Mouse (Mus musculus) MEL (cell line): Measurements from ENCODE around the gene Mapkap1. TPM values are rescaled to one million over a fixed set of nuclear protein-coding genes. Genes with fewer than 3 reads are reported as not detected.

Experiments
- DNase-seq: peaks from one replicate; pipeline ENCODE4 v3.0.0; 2011; ENCODE audit warnings: low read depth, low spot score
- H3K27ac ChIP-seq: 2 replicates; pipeline ENCODE4 v1.5.1; 2012; ENCODE audit warnings: low read depth, mild to moderate bottlenecking, control low read depth, low read length, moderate library complexity; ENCODE audit not compliant: control insufficient read depth
- H3K27me3 ChIP-seq, 2 experiments: fragments of 150-350 bp in 1 of 2; sonication (generic) in 1 of 2; 2 replicates each; pipeline ENCODE4 v1.6.1; 2012; ENCODE audit warnings: low read length in 2 of 2, mild to moderate bottlenecking in 2 of 2, improper control_type of control experiment in 1 of 2, moderate library complexity in 1 of 2; ENCODE audit not compliant: insufficient read depth in 2 of 2, control insufficient read depth in 1 of 2
- H3K36me3 ChIP-seq, 2 experiments: 2 replicates each; pipeline ENCODE4 v1.6.1; 2012 to 2014; ENCODE audit warnings: low read length in 2 of 2, improper control_type of control experiment in 1 of 2, inconsistent platforms in 1 of 2, mild to moderate bottlenecking in 1 of 2; ENCODE audit not compliant: insufficient read depth in 2 of 2, control insufficient read depth in 1 of 2
- H3K4me1 ChIP-seq, 2 experiments: fragments of 150-350 bp in 1 of 2; sonication (generic) in 1 of 2; 2 replicates each; pipeline ENCODE4 v1.6.1; 2012; ENCODE audit warnings: low read length in 2 of 2, improper control_type of control experiment in 1 of 2, mild to moderate bottlenecking in 1 of 2; ENCODE audit not compliant: insufficient read depth in 2 of 2, control insufficient read depth in 1 of 2
- H3K4me3 ChIP-seq, 2 experiments: fragments of 150-350 bp in 1 of 2; sonication (generic) in 1 of 2; 2 replicates each; pipeline ENCODE4 v1.5.1; 2012; ENCODE audit warnings: low read depth in 2 of 2, low read length in 2 of 2, mild to moderate bottlenecking in 2 of 2, moderate library complexity in 2 of 2, control low read depth in 1 of 2, improper control_type of control experiment in 1 of 2; ENCODE audit not compliant: control insufficient read depth in 1 of 2, insufficient read depth in 1 of 2
- H3K79me2 ChIP-seq: 2 replicates; pipeline ENCODE4 v1.6.1; 2012; ENCODE audit warnings: mild to moderate bottlenecking, low read length, moderate library complexity; ENCODE audit not compliant: control insufficient read depth, poor library complexity, insufficient read depth
- H3K9ac ChIP-seq: 2 replicates; pipeline ENCODE4 v1.6.1; 2012; ENCODE audit warnings: low read depth, mild to moderate bottlenecking, control low read depth, low read length, moderate library complexity; ENCODE audit not compliant: control insufficient read depth, poor library complexity, severe bottlenecking
- H3K9me3 ChIP-seq: fragments of 150-350 bp; sonication (generic); replicated peaks from 2 replicates; pipeline ENCODE4 v1.6.1; 2012; ENCODE audit warnings: mild to moderate bottlenecking, low read length, improper control_type of control experiment, moderate library complexity; ENCODE audit not compliant: insufficient read depth
- BHLHE40 ChIP-seq: IDR thresholded peaks from 2 replicates; pipeline ENCODE4 v1.6.1; 2012; ENCODE audit warnings: low read depth, mild to moderate bottlenecking, inconsistent platforms, low read length, improper control_type of control experiment, borderline replicate concordance
- CHD1 ChIP-seq: IDR thresholded peaks from 2 replicates; pipeline ENCODE4 v1.6.1; 2012; ENCODE audit warnings: low read depth, mild to moderate bottlenecking, inconsistent platforms, low read length, improper control_type of control experiment
- CHD2 ChIP-seq: IDR thresholded peaks from 2 replicates; pipeline ENCODE4 v1.6.1; 2011; ENCODE audit warnings: low read length, improper control_type of control experiment
- CTCF ChIP-seq, 3 experiments: IDR thresholded peaks in 2 of 3; conservative IDR thresholded peaks in 1 of 3; 2 replicates each; pipeline ENCODE4 v1.5.1; 2011 to 2012; ENCODE audit warnings: low read length in 3 of 3, low read depth in 2 of 3, mild to moderate bottlenecking in 2 of 3, improper control_type of control experiment in 1 of 3, inconsistent platforms in 1 of 3, mixed read lengths in 1 of 3, moderate library complexity in 1 of 3; ENCODE audit not compliant: control insufficient read depth in 1 of 3, insufficient read depth in 1 of 3, poor library complexity in 1 of 3, severe bottlenecking in 1 of 3
- ELF1 ChIP-seq: IDR thresholded peaks from 2 replicates; pipeline ENCODE4 v1.6.1; 2014; ENCODE audit warnings: low read depth, mild to moderate bottlenecking, inconsistent platforms, low read length, improper control_type of control experiment, moderate library complexity
- ETS1 ChIP-seq: IDR thresholded peaks from 2 replicates; pipeline ENCODE4 v1.6.1; 2012; ENCODE audit warnings: low read depth, mild to moderate bottlenecking, inconsistent platforms, low read length, improper control_type of control experiment, moderate library complexity
- JUND ChIP-seq: IDR thresholded peaks from 2 replicates; pipeline ENCODE4 v1.6.1; 2011; ENCODE audit warnings: low read depth, mild to moderate bottlenecking, improper control_type of control experiment, low read length
- MAZ ChIP-seq: IDR thresholded peaks from 2 replicates; pipeline ENCODE4 v1.6.1; 2012; ENCODE audit warnings: low read depth, mild to moderate bottlenecking, inconsistent platforms, low read length, improper control_type of control experiment
- MXI1 ChIP-seq: IDR thresholded peaks from 2 replicates; pipeline ENCODE4 v1.6.1; 2011; ENCODE audit warnings: mild to moderate bottlenecking, low read depth, low read length, improper control_type of control experiment
- MYB ChIP-seq: IDR thresholded peaks from 2 replicates; pipeline ENCODE4 v1.6.1; 2011; ENCODE audit warnings: mild to moderate bottlenecking, low read depth, low read length, improper control_type of control experiment
- MYC ChIP-seq: IDR thresholded peaks from 2 replicates; pipeline ENCODE4 v1.6.1; 2011; ENCODE audit warnings: low read depth, mild to moderate bottlenecking, low read length, improper control_type of control experiment, moderate library complexity
- NELFE ChIP-seq: IDR thresholded peaks from 2 replicates; pipeline ENCODE4 v1.6.1; 2011; ENCODE audit warnings: low read depth, low read length, improper control_type of control experiment
- POLR2A ChIP-seq, 2 experiments: IDR thresholded peaks; 2 replicates each; pipeline ENCODE4 v1.6.1; 2011 to 2012; ENCODE audit warnings: low read length in 2 of 2, mild to moderate bottlenecking in 2 of 2, control low read depth in 1 of 2, improper control_type of control experiment in 1 of 2, low read depth in 1 of 2, moderate library complexity in 1 of 2; ENCODE audit not compliant: control insufficient read depth in 1 of 2, insufficient read depth in 1 of 2, poor library complexity in 1 of 2
- POLR2AphosphoS2 ChIP-seq: IDR thresholded peaks from 2 replicates; pipeline ENCODE4 v1.6.1; 2011; ENCODE audit warnings: low read length, improper control_type of control experiment
- POLR2AphosphoS5 ChIP-seq: IDR thresholded peaks from 2 replicates; pipeline ENCODE4 v1.6.1; 2012; ENCODE audit warnings: low read depth, borderline replicate concordance, mild to moderate bottlenecking, inconsistent platforms, low read length, moderate library complexity, mixed read lengths
- RAD21 ChIP-seq: IDR thresholded peaks from 2 replicates; pipeline ENCODE4 v1.6.1; 2011; ENCODE audit warnings: mild to moderate bottlenecking, low read depth, low read length, improper control_type of control experiment
- SIN3A ChIP-seq: IDR thresholded peaks from 2 replicates; pipeline ENCODE4 v1.6.1; 2012; ENCODE audit warnings: low read length, improper control_type of control experiment, inconsistent platforms
- SMC3 ChIP-seq: IDR thresholded peaks from 2 replicates; pipeline ENCODE4 v1.6.1; 2011; ENCODE audit warnings: low read depth, low read length, improper control_type of control experiment
- TAL1 ChIP-seq: IDR thresholded peaks from 2 replicates; pipeline ENCODE4 v1.6.1; 2012; ENCODE audit warnings: mild to moderate bottlenecking, inconsistent platforms, low read length, moderate library complexity, mixed read lengths
- ZC3H11A ChIP-seq: IDR thresholded peaks from 2 replicates; pipeline ENCODE4 v1.6.1; 2012; ENCODE audit warnings: low read depth, mild to moderate bottlenecking, inconsistent platforms, low read length, improper control_type of control experiment
- ZKSCAN1 ChIP-seq: IDR thresholded peaks from 2 replicates; pipeline ENCODE4 v1.6.1; 2012; ENCODE audit warnings: low read depth, mild to moderate bottlenecking, inconsistent platforms, low read length, improper control_type of control experiment, moderate library complexity
- ZMIZ1 ChIP-seq: IDR thresholded peaks from 2 replicates; pipeline ENCODE4 v1.6.1; 2012; ENCODE audit warnings: low read depth, mild to moderate bottlenecking, inconsistent platforms, low read length, improper control_type of control experiment, moderate library complexity
- polyA plus RNA-seq, 2 experiments: library from polyadenylated mRNA; stranded (reverse) in 1 of 2; unstranded in 1 of 2; fragments of >175 nt in 1 of 2; fragments of >200 nt in 1 of 2; gene quantifications; 2 replicates each; pipeline versions ENCODE4 v1.2.1 to v1.2.4; 2012; ENCODE audit warnings: low replicate concordance in 2 of 2, low read depth in 1 of 2; ENCODE audit not compliant: insufficient read length in 2 of 2, insufficient read depth in 1 of 2, missing spikeins in 1 of 2
- total RNA-seq: library from RNA; depleted of rRNA; stranded (reverse); fragments of 300-350 nt; gene quantifications from 2 replicates; pipeline ENCODE4 v1.2.3, GENCODE M21; 2012

Gene Mapkap1
- total and polyA plus RNA-seq, 3 experiments = 42.1 to 52.5 TPM; not detected in 1

- Histone ChIP-seq H3K27me3 (no peaks in the 10 kb centered on the region), H3K4me3 (no peak overlapping the region), H3K27ac (no peak overlapping the region), H3K9ac (no peak overlapping the region), H3K36me3 (no peaks in the 10 kb centered on the region; a peak in 1 of 4 replicates), H3K4me1 (peaks cover 0 to 6% of the 10 kb centered on the region in 2 experiments; a peak in 2 of 4 replicates), H3K9me3 (no peaks in the 10 kb centered on the region), H3K79me2 (no peaks in the 10 kb centered on the region)
- TF ChIP-seq MXI1 (no peak), ZMIZ1 (no peak), TAL1 (no peak), POLR2AphosphoS2 (no peak), BHLHE40 (no peak), ZKSCAN1 (no peak), MYC (no peak), CTCF (IDR thresholded peaks at IDR 0.05 in 2 of 3, conservative IDR thresholded peaks at IDR 0.05 in 1 of 3; ENCODE audit: control insufficient read depth in 1 of 3, insufficient read depth in 1 of 3, low read depth in 2 of 3, low read length in 3 of 3, poor library complexity in 1 of 3, severe bottlenecking in 1 of 3) (no peak), SIN3A (no peak), MAZ (no peak), RAD21 (no peak), CHD1 (no peak), JUND (no peak), ZC3H11A (no peak), MYB (no peak), CHD2 (no peak)
- no peak for DNase-seq
Observed at GRCm38 (mm10) chr2:34624076-34624475, 217.5 kb downstream of the Mapkap1 start.

GRCm38 (mm10) chr2:34627328-34628226 is 221.0 kb downstream of the Mapkap1 start:
- Histone ChIP-seq H3K27ac (no peak overlapping the region), H3K4me1 (peaks cover 0 to 6% of the 10 kb centered on the region in 2 experiments; a peak in 2 of 4 replicates), H3K27me3 (no peaks in the 10 kb centered on the region), H3K4me3 (no peak overlapping the region), H3K79me2 (no peaks in the 10 kb centered on the region), H3K9me3 (no peaks in the 10 kb centered on the region)
- peak; percentile 43 for DNase-seq
- TF ChIP-seq POLR2A (IDR thresholded peaks at IDR 0.05; ENCODE audit: control insufficient read depth in 1 of 2, insufficient read depth in 1 of 2, low read depth in 1 of 2, low read length in 2 of 2, poor library complexity in 1 of 2) (no peak), CTCF (IDR thresholded peaks at IDR 0.05 in 2 of 3, conservative IDR thresholded peaks at IDR 0.05 in 1 of 3; ENCODE audit: control insufficient read depth in 1 of 3, insufficient read depth in 1 of 3, low read depth in 2 of 3, low read length in 3 of 3, poor library complexity in 1 of 3, severe bottlenecking in 1 of 3) (no peak), RAD21 (no peak), POLR2AphosphoS5 (no peak), ELF1 (no peak), MAZ (no peak), MYB (no peak), SMC3 (no peak), ETS1 (no peak), NELFE (no peak)
- TF ChIP-seq, all 39 proteins: peak for 0
- H3K9ac ChIP-seq = no peak overlapping the region
- H3K36me3 ChIP-seq = no peaks in the 10 kb centered on the region; a peak in 1 of 4 replicates
